Mouse (Mus musculus): Measurements from ENCODE around the gene Plac8. TPM values are rescaled to one million over a fixed set of nuclear protein-coding genes. Genes with fewer than 3 reads are reported as not detected.

Gene Plac8
- polyA plus RNA-seq, 1 experiment from 2014 or later: 1.4 TPM

GRCm38 (mm10) chr5:100551952-100552351 is 20.1 kb downstream of the Plac8 start:
- H3K4me1 ChIP-seq (replicated peaks; ENCODE audit: control insufficient read depth, insufficient read depth, low read length): no peaks in the 10 kb centered on the region
- no peak overlapping the region for H3K4me2 ChIP-seq (replicated peaks)
- H3K4me3 ChIP-seq (replicated peaks; ENCODE audit: low read length): no peak overlapping the region
- no peaks in the 10 kb centered on the region for H3K9me3 ChIP-seq (ENCODE audit: control insufficient read depth, low read length)
- peaks cover 30% of the 10 kb centered on the region for H3K36me3 ChIP-seq (replicated peaks; ENCODE audit: control insufficient read depth, insufficient read depth)
- WGBS: 81% methylated on average over 2 of the region's 2 CpGs
- H3K27ac ChIP-seq: no peak overlapping the region
- no peak overlapping the region for H3K9ac ChIP-seq
- no peak for DNase-seq (ENCODE audit: low spot score)
- H3K27me3 ChIP-seq (ENCODE audit: control insufficient read depth, insufficient read depth, low read length): no peaks in the 10 kb centered on the region
- no peak for ATAC-seq (ENCODE audit: low FRiP score)

DNA sequence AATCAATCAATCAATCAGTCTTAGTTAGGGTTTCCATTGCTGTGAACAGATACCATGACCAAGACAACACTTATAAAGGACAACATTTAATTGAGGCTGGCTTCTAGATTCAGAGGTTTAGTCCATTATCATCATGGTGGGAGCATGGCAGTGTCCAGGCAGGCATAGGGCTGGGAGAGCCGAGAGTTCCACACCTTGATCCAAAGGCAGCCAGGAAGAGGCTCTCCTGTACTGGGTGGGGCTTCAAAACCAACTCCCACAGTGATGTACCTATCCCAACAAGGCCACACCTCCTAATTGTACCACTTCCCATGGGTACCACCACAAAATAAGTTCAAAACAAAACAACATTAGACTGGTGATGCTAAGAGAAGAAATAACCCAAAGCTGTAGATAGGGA is 21.9 kb downstream of the Plac8 start:
- Histone ChIP-seq H3K27me3 (ENCODE audit: control insufficient read depth, insufficient read depth, low read length) (no peaks in the 10 kb centered on the region), H3K4me3 (replicated peaks; ENCODE audit: low read length) (no peak overlapping the region), H3K4me1 (replicated peaks; ENCODE audit: control insufficient read depth, insufficient read depth, low read length) (no peaks in the 10 kb centered on the region), H3K36me3 (replicated peaks; ENCODE audit: control insufficient read depth, insufficient read depth) (peaks cover 46% of the 10 kb centered on the region), H3K9me3 (ENCODE audit: control insufficient read depth, low read length) (no peaks in the 10 kb centered on the region), H3K4me2 (replicated peaks) (no peak overlapping the region), H3K9ac (no peak overlapping the region), H3K27ac (no peak overlapping the region)
- 93% methylated on average over 1 of the region's 1 CpGs for WGBS
- DNase-seq (ENCODE audit: low spot score): no peak
- no peak for ATAC-seq (ENCODE audit: low FRiP score)

DNA sequence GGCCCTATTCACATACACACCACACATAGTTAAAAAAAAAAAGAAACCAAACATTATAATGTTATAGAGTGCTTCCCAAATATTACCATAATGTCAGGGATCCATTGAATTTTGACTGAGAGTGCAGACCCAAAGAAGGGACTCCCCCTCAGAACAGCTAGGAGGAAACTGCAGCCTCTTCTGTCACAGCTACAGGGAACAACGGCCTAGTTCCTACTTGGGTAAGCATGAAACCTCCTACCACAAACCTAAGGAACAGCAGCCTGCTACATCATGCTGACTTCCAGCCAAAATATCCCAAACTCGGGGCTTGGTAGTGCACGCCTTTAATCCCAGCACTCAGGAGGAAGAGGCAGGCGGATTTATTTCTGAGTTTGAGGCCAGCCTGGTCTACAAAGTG is 22.7 kb downstream of the Plac8 start:
- no peak for DNase-seq (ENCODE audit: low spot score)
- no peak overlapping the region for H3K9ac ChIP-seq
- peaks cover 54% of the 10 kb centered on the region for H3K36me3 ChIP-seq (replicated peaks; ENCODE audit: control insufficient read depth, insufficient read depth)
- no peak for ATAC-seq (ENCODE audit: low FRiP score)
- no peak overlapping the region for H3K27ac ChIP-seq
- no peaks in the 10 kb centered on the region for H3K27me3 ChIP-seq (ENCODE audit: control insufficient read depth, insufficient read depth, low read length)
- H3K4me2 ChIP-seq (replicated peaks): no peak overlapping the region
- 97% methylated on average over 4 of the region's 4 CpGs for WGBS
- H3K4me3 ChIP-seq (replicated peaks; ENCODE audit: low read length): no peak overlapping the region
- H3K9me3 ChIP-seq (ENCODE audit: control insufficient read depth, low read length): no peaks in the 10 kb centered on the region
- no peaks in the 10 kb centered on the region for H3K4me1 ChIP-seq (replicated peaks; ENCODE audit: control insufficient read depth, insufficient read depth, low read length)

DNA sequence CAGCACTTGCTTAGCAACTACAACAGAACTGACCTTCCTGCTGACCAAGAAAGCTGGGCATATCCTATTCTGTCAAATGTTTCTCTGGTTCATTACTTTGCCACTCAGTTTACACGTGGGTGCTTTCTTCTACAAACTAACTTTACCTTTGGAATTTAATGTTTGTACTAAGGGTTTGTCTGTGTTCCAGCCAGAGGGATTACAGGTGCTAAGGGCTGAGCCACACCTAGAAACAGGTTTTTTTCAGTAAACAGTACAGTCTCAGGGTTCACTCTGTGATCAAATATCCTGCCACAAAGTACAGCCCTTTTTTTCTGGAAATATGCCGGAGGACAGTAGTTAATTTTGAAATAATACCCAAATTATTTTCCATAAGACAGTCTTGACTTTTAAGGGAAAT is 23.8 kb downstream of the Plac8 start:
- Histone ChIP-seq H3K9me3 (ENCODE audit: control insufficient read depth, low read length) (no peaks in the 10 kb centered on the region), H3K4me3 (replicated peaks; ENCODE audit: low read length) (no peak overlapping the region), H3K9ac (no peak overlapping the region), H3K4me2 (replicated peaks) (no peak overlapping the region), H3K27me3 (ENCODE audit: control insufficient read depth, insufficient read depth, low read length) (no peaks in the 10 kb centered on the region), H3K36me3 (replicated peaks; ENCODE audit: control insufficient read depth, insufficient read depth) (peaks cover 63% of the 10 kb centered on the region), H3K4me1 (replicated peaks; ENCODE audit: control insufficient read depth, insufficient read depth, low read length) (no peaks in the 10 kb centered on the region), H3K27ac (no peak overlapping the region)
- ATAC-seq (ENCODE audit: low FRiP score) (no peak), DNase-seq (ENCODE audit: low spot score) (no peak)
- 97% methylated on average over 2 of the region's 2 CpGs for WGBS

GRCm38 (mm10) chr5:100546294-100547080 is 25.6 kb downstream of the Plac8 start:
- Histone ChIP-seq H3K27ac (no peak overlapping the region), H3K9me3 (ENCODE audit: control insufficient read depth, low read length) (no peaks in the 10 kb centered on the region), H3K36me3 (replicated peaks; ENCODE audit: control insufficient read depth, insufficient read depth) (peaks cover 80% of the 10 kb centered on the region), H3K4me1 (replicated peaks; ENCODE audit: control insufficient read depth, insufficient read depth, low read length) (no peaks in the 10 kb centered on the region), H3K4me2 (replicated peaks) (no peak overlapping the region), H3K27me3 (ENCODE audit: control insufficient read depth, insufficient read depth, low read length) (no peaks in the 10 kb centered on the region), H3K9ac (no peak overlapping the region), H3K4me3 (replicated peaks; ENCODE audit: low read length) (no peak overlapping the region)
- ATAC-seq (ENCODE audit: low FRiP score) (no peak), DNase-seq (ENCODE audit: low spot score) (no peak)
- 91% methylated on average over 6 of the region's 6 CpGs for WGBS

DNA sequence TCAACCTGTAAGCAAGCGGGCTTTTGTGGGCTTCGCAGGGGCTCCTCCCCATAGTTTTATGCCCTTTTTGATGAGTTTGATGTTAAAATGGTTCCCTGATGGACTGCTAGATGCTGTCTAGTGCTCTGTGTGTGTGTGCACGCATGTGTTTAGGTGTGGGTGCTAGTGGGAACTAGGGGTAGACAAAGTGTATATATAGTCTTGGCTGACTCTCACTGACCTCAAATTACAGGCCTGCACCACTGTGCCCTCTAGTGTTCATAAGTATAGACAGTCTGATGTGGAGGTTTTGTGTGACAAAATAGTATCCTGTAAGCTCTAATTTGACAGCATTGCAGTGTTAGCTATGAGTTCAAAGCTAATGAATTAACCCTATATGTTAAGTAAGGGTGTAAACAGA is 35.4 kb downstream of the Plac8 start:
- ATAC-seq (ENCODE audit: low FRiP score) (no peak), DNase-seq (ENCODE audit: low spot score) (peak; percentile 49)
- Histone ChIP-seq H3K9me3 (ENCODE audit: control insufficient read depth, low read length) (no peaks in the 10 kb centered on the region), H3K4me3 (replicated peaks; ENCODE audit: low read length) (no peak overlapping the region), H3K36me3 (replicated peaks; ENCODE audit: control insufficient read depth, insufficient read depth) (peaks cover 79% of the 10 kb centered on the region), H3K4me2 (replicated peaks) (no peak overlapping the region), H3K27me3 (ENCODE audit: control insufficient read depth, insufficient read depth, low read length) (no peaks in the 10 kb centered on the region), H3K27ac (no peak overlapping the region), H3K4me1 (replicated peaks; ENCODE audit: control insufficient read depth, insufficient read depth, low read length) (no peaks in the 10 kb centered on the region), H3K9ac (no peak overlapping the region)
- 85% methylated on average over 3 of the region's 3 CpGs for WGBS

DNA sequence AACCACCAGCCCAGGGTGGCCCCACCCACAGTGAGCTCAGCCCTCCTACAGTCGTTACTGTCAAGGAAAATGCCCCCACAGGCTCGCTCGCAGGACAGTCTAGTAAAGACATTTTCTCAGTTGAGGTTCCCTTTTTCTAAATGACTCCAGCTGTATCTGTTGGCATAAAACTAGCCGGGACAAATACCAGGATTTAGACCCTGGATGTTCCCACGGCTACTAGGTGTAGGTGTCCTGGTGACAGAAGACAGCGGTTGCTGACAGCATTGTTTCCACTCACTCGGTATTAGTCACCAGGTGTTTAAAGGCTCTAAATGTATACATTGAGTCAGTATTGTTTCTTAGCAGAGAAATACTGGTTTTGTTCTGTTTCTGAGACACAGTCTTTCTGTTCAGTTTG is 36.2 kb downstream of the Plac8 start:
- Histone ChIP-seq H3K27ac (no peak overlapping the region), H3K9ac (no peak overlapping the region), H3K4me2 (replicated peaks) (no peak overlapping the region), H3K27me3 (ENCODE audit: control insufficient read depth, insufficient read depth, low read length) (no peaks in the 10 kb centered on the region), H3K4me3 (replicated peaks; ENCODE audit: low read length) (no peak overlapping the region), H3K36me3 (replicated peaks; ENCODE audit: control insufficient read depth, insufficient read depth) (peaks cover 82% of the 10 kb centered on the region), H3K9me3 (ENCODE audit: control insufficient read depth, low read length) (no peaks in the 10 kb centered on the region), H3K4me1 (replicated peaks; ENCODE audit: control insufficient read depth, insufficient read depth, low read length) (no peaks in the 10 kb centered on the region)
- ATAC-seq (ENCODE audit: low FRiP score): no peak
- 85% methylated on average over 7 of the region's 7 CpGs for WGBS
- no peak for DNase-seq (ENCODE audit: low spot score)

DNA sequence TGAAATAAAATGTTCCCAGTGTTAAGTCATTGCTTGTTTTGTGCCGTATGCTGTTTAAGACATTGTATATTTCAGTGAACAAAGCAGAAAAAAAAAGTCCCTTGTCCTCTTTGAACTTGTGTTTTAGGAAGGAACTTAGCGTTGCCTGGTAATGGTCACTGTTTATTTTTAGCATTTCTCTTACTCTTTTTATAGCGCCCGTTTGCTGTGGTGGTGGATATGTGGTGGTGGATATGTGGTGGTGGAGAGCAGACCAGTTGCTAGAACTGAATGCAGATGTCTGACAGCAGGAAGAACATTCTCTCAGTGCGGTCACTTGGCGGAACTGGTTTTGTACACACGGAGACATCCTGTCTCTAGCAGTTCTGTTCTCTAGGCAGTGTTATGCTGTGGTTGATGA is 45.9 kb downstream of the Plac8 start:
- Histone ChIP-seq H3K27me3 (ENCODE audit: control insufficient read depth, insufficient read depth, low read length) (no peaks in the 10 kb centered on the region), H3K9me3 (ENCODE audit: control insufficient read depth, low read length) (no peaks in the 10 kb centered on the region), H3K9ac (no peak overlapping the region), H3K36me3 (replicated peaks; ENCODE audit: control insufficient read depth, insufficient read depth) (peaks cover 53% of the 10 kb centered on the region), H3K4me3 (replicated peaks; ENCODE audit: low read length) (no peak overlapping the region), H3K4me1 (replicated peaks; ENCODE audit: control insufficient read depth, insufficient read depth, low read length) (no peaks in the 10 kb centered on the region), H3K4me2 (replicated peaks) (no peak overlapping the region), H3K27ac (no peak overlapping the region)
- ATAC-seq (ENCODE audit: low FRiP score) (no peak), DNase-seq (ENCODE audit: low spot score) (no peak)
- 87% methylated on average over 7 of the region's 7 CpGs for WGBS

DNA sequence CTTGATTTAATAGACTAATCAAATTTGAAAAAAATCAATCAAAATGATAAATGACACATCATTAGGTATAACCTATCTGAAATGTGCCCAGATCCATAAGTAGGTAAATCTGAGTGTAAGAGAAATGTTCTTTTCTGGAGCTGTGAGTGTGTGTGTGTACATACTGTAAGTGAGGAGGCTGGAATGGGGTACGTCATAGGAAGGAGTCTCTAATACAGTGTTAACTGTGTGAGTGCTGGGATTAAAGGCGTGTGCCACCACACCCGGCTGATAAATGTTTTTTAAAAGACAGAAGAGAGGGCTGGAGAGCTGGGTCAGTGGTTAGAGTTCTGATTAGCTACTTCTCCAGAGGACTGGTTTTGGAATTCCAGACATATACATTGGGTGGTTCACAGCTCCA is 46.4 kb downstream of the Plac8 start:
- no peak overlapping the region for H3K4me2 ChIP-seq (replicated peaks)
- 85% methylated on average over 3 of the region's 3 CpGs for WGBS
- peaks cover 47% of the 10 kb centered on the region for H3K36me3 ChIP-seq (replicated peaks; ENCODE audit: control insufficient read depth, insufficient read depth)
- H3K27ac ChIP-seq: no peak overlapping the region
- H3K4me1 ChIP-seq (replicated peaks; ENCODE audit: control insufficient read depth, insufficient read depth, low read length): peaks cover under 1% of the 10 kb centered on the region; the same call in 1 of the 2 replicates
- DNase-seq (ENCODE audit: low spot score) (no peak), ATAC-seq (ENCODE audit: low FRiP score) (no peak)
- no peak overlapping the region for H3K4me3 ChIP-seq (replicated peaks; ENCODE audit: low read length)
- H3K9me3 ChIP-seq (ENCODE audit: control insufficient read depth, low read length): no peaks in the 10 kb centered on the region
- H3K27me3 ChIP-seq (ENCODE audit: control insufficient read depth, insufficient read depth, low read length): no peaks in the 10 kb centered on the region
- H3K9ac ChIP-seq: no peak overlapping the region

DNA sequence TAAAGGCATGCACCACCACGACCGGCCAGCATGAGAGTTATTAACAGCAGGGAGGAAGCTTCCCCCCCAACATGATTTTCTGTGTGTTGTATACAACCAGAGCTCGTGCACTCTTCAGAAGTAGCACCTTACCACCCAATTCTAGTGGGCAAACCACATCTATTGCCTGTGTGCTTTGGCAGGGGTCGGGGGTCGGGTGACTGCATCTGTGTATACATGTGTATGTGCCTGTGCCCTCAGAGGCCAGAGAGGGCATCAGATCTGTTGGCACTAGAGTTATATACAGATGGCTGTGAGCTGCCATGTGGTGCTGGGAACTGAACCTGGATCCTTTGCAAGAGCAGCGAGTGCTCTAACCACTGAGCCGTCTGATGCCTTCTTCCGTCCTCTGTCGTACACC is 47.1 kb downstream of the Plac8 start:
- Histone ChIP-seq H3K4me3 (replicated peaks; ENCODE audit: low read length) (no peak overlapping the region), H3K4me2 (replicated peaks) (no peak overlapping the region), H3K9ac (no peak overlapping the region), H3K27ac (no peak overlapping the region), H3K4me1 (replicated peaks; ENCODE audit: control insufficient read depth, insufficient read depth, low read length) (peaks cover 8% of the 10 kb centered on the region; the same call in 1 of the 2 replicates), H3K27me3 (ENCODE audit: control insufficient read depth, insufficient read depth, low read length) (no peaks in the 10 kb centered on the region), H3K9me3 (ENCODE audit: control insufficient read depth, low read length) (no peaks in the 10 kb centered on the region), H3K36me3 (replicated peaks; ENCODE audit: control insufficient read depth, insufficient read depth) (peaks cover 40% of the 10 kb centered on the region)
- no peak for ATAC-seq (ENCODE audit: low FRiP score)
- no peak for DNase-seq (ENCODE audit: low spot score)
- 97% methylated on average over 9 of the region's 9 CpGs for WGBS
